Mouse (Mus musculus): ENCODE measurements around the gene Rtraf.

DNA sequence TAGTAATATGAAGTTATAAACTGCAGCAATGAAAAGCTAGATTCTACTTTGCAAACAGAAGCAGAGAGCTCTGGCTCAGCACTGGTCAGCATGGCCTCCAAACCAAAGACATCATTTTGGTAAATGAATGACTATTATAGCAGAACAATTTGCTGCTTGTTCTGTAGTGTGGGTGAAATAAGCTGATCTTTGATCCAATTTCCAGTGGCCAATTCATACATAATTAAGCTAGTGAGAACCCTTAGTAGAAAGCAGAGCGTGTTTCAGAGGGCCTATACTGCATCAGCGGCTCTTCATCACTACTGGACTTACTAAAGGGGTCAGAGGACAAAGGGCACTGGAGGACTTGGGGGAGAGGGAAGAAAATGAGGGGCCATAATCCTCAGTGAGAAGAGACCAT, 10.6 kb downstream of the Rtraf start:
- no peak for TF ChIP-seq CTCF (IDR thresholded peaks at IDR 0.05)
- no peak for TF ChIP-seq EP300 (IDR thresholded peaks at IDR 0.05)

Measured in lung, postnatal 0 days (tissue).